Mouse (Mus musculus) bone marrow, adult 2 months (tissue): Measurements from ENCODE around the gene Kif22.

ENCODE experiments used
- CTCF ChIP-seq: fragments of 200-500 bp; IDR thresholded peaks from 2 replicates; pipeline ENCODE4 v1.5.1; 2011; ENCODE audit warnings: low read length, control low read depth; ENCODE audit not compliant: control insufficient read depth, insufficient read depth
- POLR2A ChIP-seq: fragments of 200-500 bp; IDR thresholded peaks from 2 replicates; pipeline ENCODE4 v1.6.1; 2011; ENCODE audit warnings: low read depth, mild to moderate bottlenecking, control low read depth, low read length, borderline replicate concordance; ENCODE audit not compliant: control insufficient read depth

DNA sequence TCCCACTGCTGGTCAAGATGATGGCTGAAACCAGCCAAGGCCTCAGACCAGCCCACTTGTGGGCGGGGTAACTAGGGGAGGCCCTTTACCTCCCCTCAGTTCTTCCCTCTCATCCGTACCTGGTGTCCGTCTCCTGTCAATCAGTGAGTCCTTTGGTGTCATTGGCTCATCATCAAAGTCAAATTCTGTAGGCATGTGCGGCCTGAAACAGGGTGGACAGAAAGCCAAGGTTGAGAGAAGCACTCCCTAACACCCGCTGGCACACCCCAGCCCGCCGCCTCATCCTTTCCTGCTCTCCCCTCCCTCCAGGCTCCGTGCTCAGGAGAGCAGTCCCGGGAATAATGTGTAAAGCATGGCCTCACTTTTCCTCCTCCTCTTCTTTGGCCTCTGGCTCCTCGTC is 26.2 kb downstream of the Kif22 start:
- TF ChIP-seq CTCF (no peak), POLR2A (no peak)
